Mouse (Mus musculus): Measurements from ENCODE around the gene Auts2.

- TF ChIP-seq CTCF (IDR thresholded peaks at IDR 0.05; ENCODE audit: low read depth): no peak
- TF ChIP-seq EP300 (IDR thresholded peaks at IDR 0.05; ENCODE audit: low read depth): no peak
Observed at GRCm38 (mm10) chr5:131821461-131821860, 721.7 kb downstream of the Auts2 start.
